Mouse (Mus musculus) lung, embryonic 14.5 days (tissue): ENCODE measurements around the gene Il16. TPM values are rescaled to one million over a fixed set of nuclear protein-coding genes. Genes with fewer than 3 reads are reported as not detected.

ENCODE experiments used
- ATAC-seq: fragments of 200-750 bp; cut with Nextera tagmentation; 2 replicates; pipeline ENCODE4 v1.8.0; 2017; ENCODE audit warnings: mild to moderate bottlenecking, moderate TSS enrichment, moderate library complexity; ENCODE audit not compliant: insufficient read depth
- DNase-seq: peaks from one replicate; pipeline ENCODE4 v3.0.0-alpha.2; 2015
- H3K27ac ChIP-seq: fragments of 300-500 bp; sonication (generic); 2 replicates; pipeline ENCODE4 v1.5.1; 2014; ENCODE audit warnings: low read depth, mild to moderate bottlenecking, moderate library complexity
- H3K27me3 ChIP-seq: fragments of 300-500 bp; sonication (generic); 2 replicates; pipeline ENCODE4 v1.6.1; 2014; ENCODE audit warnings: low read length, control low read depth; ENCODE audit not compliant: insufficient read depth
- H3K36me3 ChIP-seq: fragments of 300-500 bp; sonication (generic); 2 replicates; pipeline ENCODE4 v1.6.1; 2014; ENCODE audit warnings: control low read depth; ENCODE audit not compliant: insufficient read depth
- H3K4me1 ChIP-seq: fragments of 300-500 bp; sonication (generic); 2 replicates; pipeline ENCODE4 v1.6.1; 2014; ENCODE audit warnings: antibody characterized with exemption, control low read depth; ENCODE audit not compliant: insufficient read depth
- H3K4me2 ChIP-seq: fragments of 300-500 bp; sonication (generic); 2 replicates; pipeline ENCODE4 v1.6.1; 2014; ENCODE audit warnings: mild to moderate bottlenecking
- H3K4me3 ChIP-seq: fragments of 300-500 bp; sonication (generic); 2 replicates; pipeline ENCODE4 v1.5.1; 2014; ENCODE audit warnings: low read depth, low read length
- H3K9ac ChIP-seq: fragments of 300-500 bp; sonication (generic); 2 replicates; pipeline ENCODE4 v1.6.1; 2014
- H3K9me3 ChIP-seq: fragments of 300-500 bp; sonication (generic); 2 replicates; pipeline ENCODE4 v1.6.1; 2016; ENCODE audit warnings: low read depth, low read length, control low read depth
- CTCF ChIP-seq: IDR thresholded peaks from 2 replicates; pipeline ENCODE4 v1.5.1; 2016; ENCODE audit warnings: antibody characterized with exemption, low read depth
- WGBS: fragments of 180-500 bp; shearing (Covaris S2); extraction: QIAGEN DNeasy Blood & Tissue Kit; methylation state at CpG from one replicate; pipeline ENCODE4 v1.1.7; 2014; 5-methylcytosine and 5-hydroxymethylcytosine counted together
- polyA plus RNA-seq: library from polyadenylated mRNA; unstranded; fragments of >200 nt; fragmentation: Nextera tagmentation; extraction: Ambion mirVana; gene quantifications from 2 replicates; pipeline ENCODE4 v1.2.1, GENCODE M21; 2014

The Il16 gene
- polyA plus RNA-seq, 1 experiment from 2014 or later = 2.3 TPM

DNA sequence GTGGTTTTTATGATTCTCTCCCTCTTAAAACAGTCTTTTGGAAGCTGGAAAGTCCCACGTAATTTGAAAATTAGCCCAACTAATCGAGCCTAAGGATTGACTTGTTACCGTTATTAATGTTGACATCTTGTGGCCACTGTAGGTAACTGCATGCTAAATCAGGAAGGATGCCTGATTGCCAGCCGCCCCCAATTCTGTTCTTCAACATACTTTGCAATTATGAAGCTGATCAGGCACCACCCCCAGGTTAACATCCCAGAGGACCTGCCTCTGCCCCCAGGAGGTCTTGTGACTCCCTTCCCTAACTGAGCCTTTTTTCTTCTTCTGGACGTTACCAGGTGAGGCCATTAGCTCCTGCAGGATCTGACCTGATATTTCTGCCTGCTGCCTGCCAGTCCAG lies 29.2 kb upstream of the Il16 start:
- peak; percentile 76 for DNase-seq
- Histone ChIP-seq H3K36me3 (no peaks in the 10 kb centered on the region), H3K27ac (no peak overlapping the region), H3K4me2 (no peak overlapping the region), H3K4me3 (no peak overlapping the region), H3K4me1 (no peaks in the 10 kb centered on the region), H3K9me3 (no peaks in the 10 kb centered on the region), H3K9ac (no peak overlapping the region), H3K27me3 (no peaks in the 10 kb centered on the region)
- peak; percentile 79 for TF ChIP-seq CTCF
- ATAC-seq = no peak
- 19% methylated on average over 5 of the region's 5 CpGs for WGBS

GRCm38 (mm10) chr7:83763674-83764073 lies 18.1 kb upstream of the Il16 start:
- no peak for DNase-seq
- 63% methylated on average over 3 of the region's 3 CpGs for WGBS
- no peak overlapping the region for H3K9ac ChIP-seq
- no peaks in the 10 kb centered on the region for H3K4me1 ChIP-seq
- no peak overlapping the region for H3K27ac ChIP-seq
- H3K9me3 ChIP-seq = no peaks in the 10 kb centered on the region
- no peaks in the 10 kb centered on the region for H3K27me3 ChIP-seq
- H3K4me2 ChIP-seq = no peak overlapping the region
- ATAC-seq = no peak
- no peak for TF ChIP-seq CTCF
- no peak overlapping the region for H3K4me3 ChIP-seq
- H3K36me3 ChIP-seq = no peaks in the 10 kb centered on the region

DNA sequence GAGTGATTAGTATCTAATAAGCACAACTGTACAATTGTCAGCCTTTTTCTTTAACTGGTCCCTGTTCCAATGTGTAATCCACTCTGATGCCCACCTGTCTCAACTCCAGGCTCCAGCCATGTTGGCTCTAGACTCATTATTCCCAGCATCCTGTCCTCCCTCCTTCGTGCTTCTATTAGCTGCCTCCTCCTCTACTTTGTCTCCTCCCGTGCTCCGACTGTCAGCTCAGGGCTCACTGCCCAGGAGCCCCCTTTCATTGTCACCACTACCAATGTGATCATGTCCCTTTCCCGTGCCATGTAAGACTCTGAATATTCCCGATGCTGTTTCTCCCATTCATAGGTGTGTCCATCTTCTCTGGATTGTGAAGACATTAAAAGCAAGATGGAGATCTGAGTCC lies 16.8 kb upstream of the Il16 start:
- WGBS = 79% methylated on average over 5 of the region's 5 CpGs
- Histone ChIP-seq H3K27ac (no peak overlapping the region), H3K9me3 (no peaks in the 10 kb centered on the region), H3K9ac (no peak overlapping the region), H3K4me1 (no peaks in the 10 kb centered on the region), H3K27me3 (no peaks in the 10 kb centered on the region), H3K4me2 (no peak overlapping the region), H3K36me3 (no peaks in the 10 kb centered on the region), H3K4me3 (no peak overlapping the region)
- no peak for DNase-seq
- no peak for ATAC-seq
- TF ChIP-seq CTCF = no peak

GRCm38 (mm10) chr7:83751055-83751454 lies 5.5 kb upstream of the Il16 start:
- Histone ChIP-seq H3K4me1 (no peaks in the 10 kb centered on the region), H3K4me2 (no peak overlapping the region), H3K27ac (no peak overlapping the region), H3K9me3 (no peaks in the 10 kb centered on the region), H3K4me3 (no peak overlapping the region), H3K9ac (no peak overlapping the region), H3K27me3 (no peaks in the 10 kb centered on the region), H3K36me3 (no peaks in the 10 kb centered on the region)
- no peak for TF ChIP-seq CTCF
- DNase-seq (peak; percentile 64), ATAC-seq (no peak)
- 37% methylated on average over 1 of the region's 1 CpGs for WGBS

GRCm38 (mm10) chr7:83748405-83748804 lies 2.9 kb upstream of the Il16 start:
- ATAC-seq = no peak
- Histone ChIP-seq H3K27me3 (no peaks in the 10 kb centered on the region), H3K4me1 (peaks cover 12% of the 10 kb centered on the region), H3K27ac (no peak overlapping the region), H3K4me3 (no peak overlapping the region), H3K36me3 (no peaks in the 10 kb centered on the region), H3K9me3 (no peaks in the 10 kb centered on the region), H3K9ac (no peak overlapping the region), H3K4me2 (no peak overlapping the region)
- DNase-seq = no peak
- WGBS = 86% methylated on average over 1 of the region's 1 CpGs
- no peak for TF ChIP-seq CTCF

DNA sequence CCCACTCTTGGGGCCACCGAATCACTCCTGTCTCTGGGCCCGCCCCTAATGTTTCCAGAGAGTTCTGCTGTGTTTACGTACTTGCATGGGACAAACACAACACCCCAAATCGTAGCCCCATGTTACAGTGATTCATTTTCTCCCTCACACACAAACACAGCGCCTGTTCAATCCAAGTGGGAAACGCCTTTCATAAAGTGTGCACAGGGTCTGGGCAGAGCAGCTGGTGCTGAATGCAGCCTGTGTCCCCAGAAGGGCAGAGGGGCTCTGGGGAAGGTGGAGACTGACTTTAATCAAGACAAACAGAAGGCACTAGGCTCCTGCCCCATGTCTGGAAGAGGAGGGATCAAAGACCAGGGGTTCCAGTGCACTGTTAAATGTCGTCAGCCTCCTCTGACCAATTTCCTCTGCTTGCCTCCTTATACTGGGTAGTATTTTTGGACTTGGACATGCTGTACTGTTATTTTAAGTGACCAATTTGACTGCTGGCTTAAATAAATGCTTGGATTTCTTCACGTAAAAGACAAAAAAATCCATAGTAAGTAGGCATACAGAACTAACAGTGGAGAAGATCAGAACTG lies 671 bp upstream of the Il16 start:
- Histone ChIP-seq H3K27ac (peak overlapping the region; percentile 71), H3K9ac (peak overlapping the region; percentile 27), H3K27me3 (no peaks in the 10 kb centered on the region), H3K9me3 (no peaks in the 10 kb centered on the region), H3K4me1 (peaks cover 12% of the 10 kb centered on the region), H3K36me3 (no peaks in the 10 kb centered on the region), H3K4me2 (peak overlapping the region; percentile 54), H3K4me3 (peak overlapping the region; percentile 16; the same call in 1 of the 2 replicates)
- TF ChIP-seq CTCF = no peak
- ATAC-seq (peak; percentile 42; the same call in 1 of the 2 replicates), DNase-seq (no peak)
- WGBS = 34% methylated on average over 8 of the region's 8 CpGs

DNA sequence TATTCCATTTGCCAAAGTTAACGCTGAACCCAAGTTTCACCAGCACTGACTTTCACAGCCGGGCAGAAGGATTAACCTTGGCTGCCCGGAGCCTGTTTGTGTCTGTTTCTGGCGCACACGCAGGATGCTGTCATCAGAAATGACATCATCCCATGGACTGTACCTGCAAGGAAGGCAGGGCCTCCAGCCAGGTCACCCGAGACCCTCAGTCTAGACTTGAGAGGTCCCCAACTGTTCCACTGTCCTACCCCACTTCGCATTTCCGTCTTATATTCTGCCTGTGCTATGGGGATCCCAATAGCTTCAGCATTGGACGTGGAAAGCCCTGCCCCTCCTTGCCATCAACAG lies 487 bp downstream of the Il16 start:
- no peak for TF ChIP-seq CTCF
- H3K9me3 ChIP-seq = no peaks in the 10 kb centered on the region
- peaks cover 12% of the 10 kb centered on the region for H3K4me1 ChIP-seq
- peak overlapping the region; percentile 17; the same call in 1 of the 2 replicates for H3K9ac ChIP-seq
- 52% methylated on average over 9 of the region's 9 CpGs for WGBS
- peak overlapping the region; percentile 16; the same call in 1 of the 2 replicates for H3K4me3 ChIP-seq
- ATAC-seq (no peak), DNase-seq (no peak)
- no peaks in the 10 kb centered on the region for H3K36me3 ChIP-seq
- H3K4me2 ChIP-seq = peak overlapping the region; percentile 54
- no peaks in the 10 kb centered on the region for H3K27me3 ChIP-seq
- H3K27ac ChIP-seq = peak overlapping the region; percentile 71; the same call in 1 of the 2 replicates

DNA sequence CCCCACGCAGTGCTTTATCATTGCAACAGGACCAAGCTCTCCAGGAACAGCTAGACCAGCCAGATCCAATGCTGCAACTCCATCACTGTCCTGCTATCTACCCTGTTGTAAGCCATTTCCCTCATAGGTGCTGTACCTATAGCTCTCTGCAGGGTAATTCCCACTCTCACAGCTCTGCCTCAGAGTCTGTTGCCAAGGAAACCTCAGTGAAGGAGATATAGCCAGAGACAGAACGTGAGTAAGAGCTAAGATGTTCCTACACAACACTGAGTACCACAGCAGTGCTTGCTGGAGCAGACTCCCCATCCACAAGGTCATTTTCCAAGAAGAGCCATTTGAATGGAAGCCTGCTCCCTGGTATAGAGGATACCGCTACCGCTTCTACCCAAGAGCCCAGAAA lies 1.3 kb downstream of the Il16 start:
- DNase-seq (no peak), ATAC-seq (no peak)
- Histone ChIP-seq H3K4me1 (peaks cover 17% of the 10 kb centered on the region), H3K4me3 (no peak overlapping the region), H3K9ac (no peak overlapping the region), H3K9me3 (no peaks in the 10 kb centered on the region), H3K36me3 (no peaks in the 10 kb centered on the region), H3K27me3 (no peaks in the 10 kb centered on the region), H3K4me2 (peak overlapping the region; percentile 54; the same call in 1 of the 2 replicates), H3K27ac (no peak overlapping the region)
- 79% methylated on average over 4 of the region's 4 CpGs for WGBS
- no peak for TF ChIP-seq CTCF
